Mouse (Mus musculus): Measurements from ENCODE around the gene Sdk2. TPM values are rescaled to one million over a fixed set of nuclear protein-coding genes. Genes with fewer than 3 reads are reported as not detected.

The Sdk2 gene
- polyA plus RNA-seq, 1 experiment = 8.6 TPM

DNA sequence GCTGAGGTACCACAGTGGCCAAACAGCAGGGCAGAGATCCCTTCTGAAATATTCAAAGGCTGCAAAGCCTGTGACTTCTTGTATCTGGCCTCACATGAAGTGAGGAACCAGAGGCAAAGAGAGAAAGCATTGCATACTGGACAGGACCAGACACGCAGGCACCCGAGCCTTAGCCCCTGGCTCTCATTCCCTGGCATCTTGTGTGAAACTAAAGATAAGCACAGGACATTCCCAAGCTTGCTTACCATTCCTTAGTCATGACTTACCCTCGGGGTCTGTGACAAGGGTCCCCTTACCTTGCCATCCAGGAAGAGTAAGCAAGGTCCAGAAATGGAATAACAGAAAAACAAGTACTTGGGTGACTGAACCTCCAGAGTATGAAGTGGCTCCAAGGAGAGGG lies 16.3 kb downstream of the Sdk2 start:
- no peak for DNase-seq (ENCODE audit: extremely low spot score in 1 of 2, low spot score in 1 of 2)

DNA sequence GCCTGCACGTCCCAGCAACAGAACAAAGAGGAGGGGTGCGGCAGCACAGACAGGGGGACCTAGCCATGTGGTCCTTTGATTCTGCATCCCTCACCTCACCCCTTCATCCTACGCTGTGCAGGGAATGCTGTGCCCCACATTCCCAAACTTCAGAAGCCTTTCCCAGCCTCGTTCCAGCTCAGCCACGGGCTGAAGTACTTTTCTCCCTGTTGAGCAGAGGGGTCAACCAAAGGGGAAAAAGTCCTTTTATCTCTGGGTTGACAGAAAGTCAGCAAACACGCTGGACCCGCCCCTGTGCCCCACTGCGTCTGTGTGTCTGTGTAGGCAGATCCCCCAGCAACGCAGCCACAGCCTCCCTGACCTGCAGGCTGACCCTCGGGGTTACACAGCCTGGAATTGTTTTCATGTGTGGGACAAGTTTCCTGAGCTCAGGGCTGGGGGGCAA lies 18.9 kb downstream of the Sdk2 start:
- DNase-seq (ENCODE audit: extremely low spot score in 1 of 2, low spot score in 1 of 2) = no peak

DNA sequence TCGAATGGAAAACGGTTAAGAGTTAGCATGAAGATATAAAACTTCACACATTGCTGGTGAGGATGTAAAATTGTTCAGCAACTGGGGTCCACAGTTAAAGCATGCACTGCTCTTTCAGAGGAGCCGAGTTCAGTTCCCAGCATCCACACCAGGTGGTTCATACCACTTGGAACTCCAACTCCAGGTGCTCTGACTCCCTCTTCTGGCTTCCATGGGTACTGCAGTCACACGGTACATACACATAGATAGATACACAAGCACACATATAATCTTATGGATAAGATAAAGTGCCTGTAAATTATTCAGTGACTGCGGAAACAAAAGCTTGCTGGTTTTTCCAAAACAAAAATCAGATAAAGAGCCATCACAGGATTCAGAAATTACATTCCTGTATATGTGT lies 19.9 kb downstream of the Sdk2 start:
- DNase-seq (ENCODE audit: extremely low spot score in 1 of 2, low spot score in 1 of 2) = no peak

- DNase-seq (ENCODE audit: extremely low spot score in 1 of 2, low spot score in 1 of 2) = no peak
Measured at GRCm38 (mm10) chr11:114044373-114044772, 22.5 kb downstream of the Sdk2 start.

DNA sequence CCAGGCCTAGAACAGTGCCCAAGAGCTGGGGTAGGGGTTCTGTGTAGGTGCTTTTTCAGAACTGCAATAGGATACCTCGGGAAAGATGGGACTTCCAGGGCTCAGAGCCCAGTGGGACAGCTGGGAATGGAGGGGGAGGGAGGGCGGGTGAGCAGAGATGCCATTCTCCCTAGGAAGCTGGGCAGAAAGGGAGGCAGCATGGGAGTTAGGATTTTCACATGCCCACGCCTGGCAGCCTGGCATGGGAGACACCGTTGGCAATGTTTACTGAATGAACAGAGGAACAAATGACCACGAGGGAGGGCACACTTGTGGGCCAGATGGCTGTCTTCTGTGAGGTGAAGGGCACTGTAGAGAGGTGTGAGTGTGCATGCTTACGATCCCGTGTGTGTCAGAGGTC lies 23.3 kb downstream of the Sdk2 start:
- DNase-seq (ENCODE audit: extremely low spot score in 1 of 2, low spot score in 1 of 2) = peak in 1 of 2 experiments; percentile 19

GRCm38 (mm10) chr11:114040391-114041035 lies 26.3 kb downstream of the Sdk2 start:
- no peak for DNase-seq (ENCODE audit: extremely low spot score in 1 of 2, low spot score in 1 of 2)

DNA sequence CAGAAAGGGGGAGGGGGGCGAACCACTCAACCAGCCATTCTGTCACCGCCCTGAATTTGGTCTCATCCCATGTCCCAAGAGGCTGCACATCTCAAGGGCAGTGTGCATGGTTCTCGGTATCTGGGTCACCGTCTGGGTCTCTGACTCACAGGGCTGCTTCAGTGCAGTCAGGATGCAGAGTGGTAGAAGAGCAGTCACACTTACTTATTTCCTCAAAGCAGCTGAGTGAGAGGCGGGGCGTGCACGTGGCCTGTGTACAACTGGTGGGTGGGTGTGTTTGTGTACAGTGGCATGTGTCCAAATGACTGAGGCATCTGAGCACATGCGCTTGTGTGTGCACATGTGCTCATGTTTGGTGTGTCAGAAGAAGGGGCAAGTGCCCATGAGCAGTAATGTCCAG lies 28.8 kb downstream of the Sdk2 start:
- DNase-seq (ENCODE audit: extremely low spot score in 1 of 2, low spot score in 1 of 2) = peak; percentile 30 to 64

DNA sequence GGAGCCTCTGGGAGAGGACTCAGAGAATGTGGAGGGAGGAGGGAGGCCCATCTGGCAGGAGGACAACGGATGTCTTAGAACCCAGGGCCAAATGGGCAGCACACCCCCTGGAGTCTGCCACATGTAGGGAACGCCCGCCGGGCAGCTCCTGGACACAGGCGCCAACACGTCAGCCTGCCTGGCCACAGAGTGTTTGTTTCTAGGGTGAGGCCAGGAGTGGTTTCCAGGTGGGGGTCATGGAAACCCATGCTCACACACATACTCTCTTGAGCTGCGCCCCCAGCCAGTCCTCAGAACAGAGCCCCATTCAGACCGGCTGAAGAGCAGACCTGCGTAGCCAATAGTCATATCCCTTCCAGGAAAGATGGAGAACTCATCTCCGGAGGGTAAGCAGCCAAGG lies 35.4 kb downstream of the Sdk2 start:
- DNase-seq (ENCODE audit: extremely low spot score in 1 of 2, low spot score in 1 of 2) = no peak

GRCm38 (mm10) chr11:114030214-114030613 lies 36.6 kb downstream of the Sdk2 start:
- DNase-seq (ENCODE audit: extremely low spot score in 1 of 2, low spot score in 1 of 2) = no peak

GRCm38 (mm10) chr11:114028512-114028911 lies 38.3 kb downstream of the Sdk2 start:
- no peak for DNase-seq (ENCODE audit: extremely low spot score in 1 of 2, low spot score in 1 of 2)

GRCm38 (mm10) chr11:114028021-114028420 lies 38.8 kb downstream of the Sdk2 start:
- DNase-seq (ENCODE audit: extremely low spot score in 1 of 2, low spot score in 1 of 2) = no peak

GRCm38 (mm10) chr11:114025056-114025455 lies 41.8 kb downstream of the Sdk2 start:
- no peak for DNase-seq (ENCODE audit: extremely low spot score in 1 of 2, low spot score in 1 of 2)

- DNase-seq (ENCODE audit: extremely low spot score in 1 of 2, low spot score in 1 of 2) = no peak
Measured at GRCm38 (mm10) chr11:114023965-114024364, 42.9 kb downstream of the Sdk2 start.

GRCm38 (mm10) chr11:114022166-114022565 lies 44.7 kb downstream of the Sdk2 start:
- DNase-seq (ENCODE audit: extremely low spot score in 1 of 2, low spot score in 1 of 2) = no peak

DNA sequence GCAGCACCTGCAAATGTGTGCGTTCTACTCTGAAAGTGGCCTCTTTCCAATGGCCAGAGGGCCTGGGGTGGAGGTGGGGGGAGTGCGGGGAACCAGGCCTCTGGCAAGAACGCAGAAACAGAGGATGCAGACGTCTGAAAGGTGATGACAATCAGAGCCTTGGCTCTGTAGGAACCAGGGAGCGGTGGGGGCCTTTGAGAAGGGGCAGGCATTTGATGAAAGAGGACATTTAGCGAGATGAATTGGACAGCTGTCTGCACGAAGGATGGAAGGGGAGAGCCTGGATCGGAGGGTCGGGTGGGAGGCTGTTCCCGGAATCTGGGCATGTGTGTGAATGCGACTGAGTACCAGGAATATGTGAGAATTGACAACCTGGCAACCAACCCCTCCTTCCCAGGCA lies 47.8 kb downstream of the Sdk2 start:
- DNase-seq (ENCODE audit: extremely low spot score in 1 of 2, low spot score in 1 of 2) = no peak

DNA sequence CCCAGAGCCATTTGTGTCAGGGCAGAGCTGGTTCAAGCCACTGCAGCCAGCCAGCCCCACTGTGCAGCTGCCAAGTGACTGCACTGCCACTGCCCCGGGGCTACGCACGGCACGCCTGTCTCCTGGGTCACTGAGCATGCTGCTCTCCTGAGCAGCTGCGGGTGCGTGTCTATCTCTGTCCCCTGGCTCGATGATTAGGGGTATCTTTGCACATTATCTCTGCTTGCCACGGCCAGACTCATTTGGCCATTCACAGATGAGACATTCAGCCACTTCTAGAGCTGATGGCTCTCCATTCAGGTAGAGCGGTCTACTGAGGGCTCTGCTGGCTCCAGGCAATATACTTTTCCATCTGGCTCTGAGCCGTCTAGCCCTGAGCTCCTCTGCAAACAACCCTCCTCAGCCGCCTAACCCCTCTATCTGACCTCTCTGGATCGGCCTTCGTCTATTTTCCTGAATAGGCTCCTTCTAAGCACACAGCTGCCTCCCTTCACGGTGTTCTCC lies 49.9 kb downstream of the Sdk2 start:
- no peak for DNase-seq (ENCODE audit: extremely low spot score in 1 of 2, low spot score in 1 of 2)

GRCm38 (mm10) chr11:114016108-114016888 lies 50.5 kb downstream of the Sdk2 start:
- DNase-seq (ENCODE audit: extremely low spot score in 1 of 2, low spot score in 1 of 2) = no peak

- no peak for DNase-seq (ENCODE audit: extremely low spot score in 1 of 2, low spot score in 1 of 2)
Measured at GRCm38 (mm10) chr11:114011523-114011922, 55.3 kb downstream of the Sdk2 start.

DNA sequence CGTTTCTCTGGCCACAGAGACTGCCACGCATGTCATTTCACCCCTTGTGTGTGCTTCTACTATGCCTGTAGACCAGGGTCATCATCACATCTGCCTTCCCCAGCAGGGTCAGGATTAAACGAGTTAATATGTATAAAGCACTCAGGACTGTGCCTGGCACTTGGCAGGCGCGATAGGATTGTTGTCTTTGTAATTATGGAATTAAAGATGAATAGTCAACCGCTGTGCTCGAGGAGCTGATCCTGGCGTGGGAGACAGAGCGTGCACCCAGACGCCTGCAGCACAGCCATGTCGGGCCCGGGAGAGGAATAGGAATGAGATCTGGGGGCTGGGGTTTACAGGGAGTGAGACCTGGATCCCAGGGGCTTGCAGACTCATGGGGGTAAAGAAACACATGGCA lies 61.0 kb downstream of the Sdk2 start:
- DNase-seq (ENCODE audit: extremely low spot score in 1 of 2, low spot score in 1 of 2) = no peak

- DNase-seq (ENCODE audit: extremely low spot score in 1 of 2, low spot score in 1 of 2) = no peak
Measured at GRCm38 (mm10) chr11:114004651-114005050, 62.2 kb downstream of the Sdk2 start.

DNA sequence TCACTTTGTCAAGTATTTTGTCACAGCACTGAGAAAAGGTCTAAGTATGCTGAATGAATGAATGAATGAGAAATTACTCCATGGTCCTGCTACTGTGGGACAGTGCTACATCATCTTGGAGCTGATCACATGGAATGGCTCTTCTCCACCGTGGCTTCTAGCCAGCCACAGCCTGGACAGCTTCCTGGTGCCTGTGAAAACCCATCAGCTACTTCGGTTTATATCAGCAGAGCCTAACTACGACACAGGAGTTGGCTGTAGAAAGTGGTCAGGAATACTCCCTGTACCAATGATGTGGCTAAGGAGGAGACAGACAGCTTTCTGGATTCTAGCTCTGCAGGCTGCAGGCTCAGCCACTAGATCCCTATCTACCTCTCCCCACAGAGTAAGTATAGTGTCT lies 63.7 kb downstream of the Sdk2 start:
- DNase-seq (ENCODE audit: extremely low spot score in 1 of 2, low spot score in 1 of 2) = no peak

- no peak for DNase-seq (ENCODE audit: extremely low spot score in 1 of 2, low spot score in 1 of 2)
Measured at GRCm38 (mm10) chr11:114000051-114000450, 66.8 kb downstream of the Sdk2 start.

All from frontal cortex, adult 2 months (tissue).